Comparison of ENCODE assay signal across 20 mouse cellular contexts in genomic region chr11:55011440-55011839, GRCm38 (mm10). TPM values are rescaled to one million over a fixed set of nuclear protein-coding genes. Genes with fewer than 3 reads are reported as not detected.
A peak's percentile ranks its signal among the peaks of the same experiment; 100 is the strongest.
DNase-seq lines count a peak whose midpoint lies in the region; ATAC-seq and TF ChIP-seq lines count a peak whose summit lies in the region.
"Had no signal": no experiment of that assay in that cellular context is flagged by ENCODE, and none has a peak within 500 bp of the region (broad histone marks: within the 10 kb centered on the region; RNA-seq: fewer than 3 reads in every experiment).

No protein-coding gene starts in this region.

- TF ChIP-seq POLR2A in lung, adult 2 months (IDR thresholded peaks at IDR 0.05; ENCODE audit: borderline replicate concordance, extremely low read depth, low read depth, low read length): no peak

- peak; percentile 63 for ATAC-seq in activated CD4-positive, CD25-positive, alpha-beta regulatory T cell, adult 4 months
- ATAC-seq: forebrain, embryonic 13.5 days; forebrain, postnatal 0 days; hindbrain, embryonic 16.5 days; Patski had no signal

- TF ChIP-seq CTCF in lung, adult 2 months (IDR thresholded peaks at IDR 0.05; ENCODE audit: insufficient read depth, low read length): no peak

- 82% methylated on average over 3 of the region's 3 CpGs for WGBS in lung, adult 2 months

- no peak overlapping the region for H3K4me3 ChIP-seq in lung, adult 2 months (replicated peaks; ENCODE audit: extremely low read depth, low read depth, low read length)
- H3K4me3 ChIP-seq: embryonic facial prominence, embryonic 10.5 days; forebrain, embryonic 13.5 days; hindbrain, embryonic 12.5 days had no signal

- H3K4me1 ChIP-seq in lung, adult 2 months (ENCODE audit: control insufficient read depth, insufficient read depth, low read length): peaks cover 4% of the 10 kb centered on the region; the same call in 1 of the 2 replicates

- peak; percentile 24 for DNase-seq in thymus, postnatal 14 days
- no peak for DNase-seq in thymus, postnatal 0 days (ENCODE audit: low spot score)
- DNase-seq in CD4-positive, CD25-positive, alpha-beta regulatory T cell, adult 2 months (ENCODE audit: low read depth, low spot score): peak; percentile 35
- DNase-seq in lung, adult 2 months: no peak
- DNase-seq in testis, postnatal 10 days (ENCODE audit: low spot score): no peak
- DNase-seq: adrenal gland, adult 2 months; adrenal gland, postnatal 25 days; cerebellum, adult 2 months; cerebellum, postnatal 10 days; forebrain, postnatal 0 days; gastrocnemius, postnatal 36 days; heart, adult 11 months; heart, postnatal 10 days; heart, postnatal 4 days had no signal

RNA-seq across cellular contexts. Expression of gene Anxa6, which starts 21.8 kb away (rescaled TPM):
- polyA plus RNA-seq in thymus, postnatal 0 days (2015; fragmentation: Nextera tagmentation; extraction: Ambion mirVana): 131 TPM in 2 replicates
- polyA plus RNA-seq in activated CD4-positive, CD25-positive, alpha-beta regulatory T cell, adult 4 months (2017; shearing (Covaris generic)): 100 to 1,000 TPM; 447 to 527 TPM
- polyA plus RNA-seq in lung, adult 2 months (2012; rRNA removed): 151 and 170 TPM in 2 replicates

RNA-seq across cellular contexts. Expression of gene Tnip1, which starts 48.7 kb away (rescaled TPM):
- 40.6 and 40.8 TPM in 2 replicates for polyA plus RNA-seq in thymus, postnatal 0 days (2015; fragmentation: Nextera tagmentation; extraction: Ambion mirVana)
- 10 to 100 TPM; 81.5 to 98.2 TPM for polyA plus RNA-seq in activated CD4-positive, CD25-positive, alpha-beta regulatory T cell, adult 4 months (2017; shearing (Covaris generic))
- 43.9 and 47.2 TPM in 2 replicates for polyA plus RNA-seq in lung, adult 2 months (2012; rRNA removed)

Comparison
In these comparisons a context has a peak if more than half of its experiments do, and no peak if none do; other contexts are left out.
1. DNase-seq: peak in thymus, postnatal 14 days (single experiment) and CD4-positive, CD25-positive, alpha-beta regulatory T cell, adult 2 months (single experiment); none in thymus, postnatal 0 days (single experiment), lung, adult 2 months (single experiment) and testis, postnatal 10 days (single experiment).